ENCODE assay signal across 18 mouse cellular contexts in genomic region chr3:39966390-39966789, GRCm38 (mm10).
DNase-seq lines count a peak whose midpoint lies in the region; ATAC-seq and TF ChIP-seq lines count a peak whose summit lies in the region.
"Had no signal": no experiment of that assay in that cellular context is flagged by ENCODE, and none has a peak within 500 bp of the region (broad histone marks: within the 10 kb centered on the region; RNA-seq: fewer than 3 reads in every experiment).

No protein-coding gene starts in this region.

- no peaks in the 10 kb centered on the region for H3K9me3 ChIP-seq in hindbrain, embryonic 13.5 days
- H3K9me3 ChIP-seq: embryonic facial prominence, embryonic 10.5 days; embryonic facial prominence, embryonic 12.5 days; forebrain, embryonic 13.5 days; forebrain, embryonic 15.5 days had no signal

- WGBS in hindbrain, embryonic 13.5 days: 91% methylated on average over 2 of the region's 2 CpGs

- no peak for ATAC-seq in hindbrain, embryonic 13.5 days (ENCODE audit: low FRiP score)
- ATAC-seq: forebrain, embryonic 13.5 days; forebrain, embryonic 15.5 days; forebrain, postnatal 0 days had no signal

- no peak overlapping the region for H3K9ac ChIP-seq in hindbrain, embryonic 13.5 days
- H3K9ac ChIP-seq: embryonic facial prominence, embryonic 12.5 days; forebrain, embryonic 13.5 days; forebrain, embryonic 15.5 days; forebrain, postnatal 0 days had no signal

- H3K4me3 ChIP-seq in layer of hippocampus, adult 2 months: no peak overlapping the region
- H3K4me3 ChIP-seq in hindbrain, embryonic 13.5 days: no peak overlapping the region
- H3K4me3 ChIP-seq: embryonic facial prominence, embryonic 10.5 days; embryonic facial prominence, embryonic 12.5 days; forebrain, embryonic 13.5 days; forebrain, embryonic 15.5 days had no signal

- peak overlapping the region; percentile 70 for H3K27ac ChIP-seq in layer of hippocampus, adult 2 months
- H3K27ac ChIP-seq in hindbrain, embryonic 13.5 days: no peak overlapping the region
- H3K27ac ChIP-seq: embryonic facial prominence, embryonic 10.5 days; embryonic facial prominence, embryonic 12.5 days; forebrain, embryonic 13.5 days; forebrain, embryonic 15.5 days had no signal

- no peak for TF ChIP-seq CTCF in layer of hippocampus, adult 2 months (conservative IDR thresholded peaks at IDR 0.05)

- no peak overlapping the region for H3K4me2 ChIP-seq in hindbrain, embryonic 13.5 days
- H3K4me2 ChIP-seq: embryonic facial prominence, embryonic 12.5 days; forebrain, embryonic 13.5 days; forebrain, embryonic 15.5 days had no signal

- peak in 1 of 2 experiments; percentile 3 for DNase-seq in layer of hippocampus, adult 2 months (ENCODE audit: low spot score in 2 of 2)
- DNase-seq in layer of hippocampus, adult 9-11 months: no peak
- peak; percentile 57 for DNase-seq in brain, adult 2 months (ENCODE audit: low read depth, low spot score)
- DNase-seq in telencephalon, adult 2 months (ENCODE audit: low read depth, low spot score): peak; percentile 39
- DNase-seq: adrenal gland, adult 2 months; adrenal gland, postnatal 10 days; adrenal gland, postnatal 25 days; cerebellum, adult 11-12 months; cerebellum, adult 2 months; cerebellum, adult 9-10 months; cerebellum, postnatal 10 days; cerebellum, postnatal 25 days; forebrain, postnatal 0 days had no signal

- no peaks in the 10 kb centered on the region for H3K36me3 ChIP-seq in hindbrain, embryonic 13.5 days
- H3K36me3 ChIP-seq: embryonic facial prominence, embryonic 10.5 days; embryonic facial prominence, embryonic 12.5 days; forebrain, embryonic 15.5 days had no signal

- H3K4me1 ChIP-seq in hindbrain, embryonic 13.5 days (replicated peaks): no peaks in the 10 kb centered on the region

- H3K27me3 ChIP-seq in hindbrain, embryonic 13.5 days: no peaks in the 10 kb centered on the region
- H3K27me3 ChIP-seq: embryonic facial prominence, embryonic 12.5 days; forebrain, embryonic 13.5 days; forebrain, embryonic 15.5 days had no signal
